Mouse (Mus musculus): ENCODE results near the gene Lrrc8d. TPM values are rescaled to one million over a fixed set of nuclear protein-coding genes. Genes with fewer than 3 reads are reported as not detected.
A peak's percentile ranks its signal among the peaks of the same experiment; 100 is the strongest.

Lrrc8d gene
- polyA plus RNA-seq, 1 experiment from 2014 or later: 8.3 TPM

DNA sequence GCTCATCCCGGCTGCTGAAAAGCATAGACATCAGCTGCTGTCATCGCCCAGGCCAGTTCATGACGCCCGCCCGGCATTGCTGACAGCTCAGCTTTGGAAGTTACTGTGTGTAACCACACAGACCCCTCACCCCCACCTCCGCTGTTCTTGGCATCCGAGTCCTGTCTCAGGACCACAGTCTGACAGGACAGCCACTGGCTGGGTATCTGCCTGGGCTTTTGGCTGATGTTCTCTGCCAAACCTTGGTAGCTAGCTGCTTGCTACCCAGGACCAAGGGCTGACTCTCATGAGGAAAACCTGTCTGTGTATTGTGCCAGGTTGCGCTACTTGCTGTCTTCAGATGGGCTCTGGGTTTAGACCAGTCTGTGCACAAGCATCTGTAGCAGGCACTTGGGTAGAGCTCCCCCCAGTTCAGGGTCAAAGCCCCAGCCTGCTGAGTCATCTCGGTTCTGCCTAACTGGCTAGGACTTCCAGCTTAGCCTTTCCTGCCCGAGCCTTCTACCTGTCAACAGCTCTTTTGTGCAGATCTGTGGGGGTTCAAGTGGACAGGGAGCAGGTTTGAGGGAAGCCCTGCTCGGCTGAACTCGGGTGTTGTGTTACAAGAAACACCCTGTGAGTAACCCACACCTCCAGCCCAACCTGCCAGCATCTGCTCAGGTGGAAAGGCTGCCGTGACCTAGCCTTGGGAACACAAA, 93.2 kb downstream of the Lrrc8d start:
- Histone ChIP-seq H3K4me3 (ENCODE audit: low read depth, low read length) (peak overlapping the region; percentile 30), H3K9me3 (replicated peaks; ENCODE audit: control insufficient read depth, low read length) (no peaks in the 10 kb centered on the region), H3K27ac (ENCODE audit: low read depth, low read length) (peak overlapping the region; percentile 35; the same call in 1 of the 2 replicates), H3K9ac (ENCODE audit: low read depth, low read length) (no peak overlapping the region), H3K27me3 (ENCODE audit: control insufficient read depth, insufficient read depth, low read length) (peaks cover 16% of the 10 kb centered on the region), H3K36me3 (ENCODE audit: control insufficient read depth, insufficient read depth, low read length) (no peaks in the 10 kb centered on the region), H3K4me2 (peak overlapping the region; percentile 64), H3K4me1 (ENCODE audit: control insufficient read depth, insufficient read depth, low read length) (peaks cover 21% of the 10 kb centered on the region)
- WGBS (ENCODE audit: insufficient replicate concordance): 13% methylated on average over 13 of the region's 13 CpGs
- peak; percentile 77 for ATAC-seq (replicated peaks; ENCODE audit: insufficient number of reproducible peaks, low FRiP score, low TSS enrichment)

DNA sequence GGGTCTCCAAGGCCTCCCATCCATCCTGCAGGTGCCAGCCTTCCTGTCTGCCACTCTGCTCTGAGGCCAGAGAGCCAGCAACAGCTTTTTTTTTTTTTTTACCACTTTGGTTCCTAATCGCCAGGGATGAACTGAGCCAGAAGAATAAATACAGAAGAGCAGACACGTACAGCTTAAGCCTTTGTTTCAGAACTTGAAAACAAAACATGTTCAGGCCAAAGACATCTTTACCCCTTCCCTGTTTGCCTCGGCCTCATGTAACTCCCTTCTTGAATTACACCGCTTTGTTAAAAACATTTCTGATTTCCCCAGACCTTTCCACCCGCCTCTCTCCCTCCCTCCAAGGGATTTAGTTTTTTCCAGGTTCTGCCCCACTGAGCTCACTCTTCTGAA, 93.8 kb downstream of the Lrrc8d start:
- WGBS (ENCODE audit: insufficient replicate concordance): 55% methylated on average over 5 of the region's 5 CpGs

DNA sequence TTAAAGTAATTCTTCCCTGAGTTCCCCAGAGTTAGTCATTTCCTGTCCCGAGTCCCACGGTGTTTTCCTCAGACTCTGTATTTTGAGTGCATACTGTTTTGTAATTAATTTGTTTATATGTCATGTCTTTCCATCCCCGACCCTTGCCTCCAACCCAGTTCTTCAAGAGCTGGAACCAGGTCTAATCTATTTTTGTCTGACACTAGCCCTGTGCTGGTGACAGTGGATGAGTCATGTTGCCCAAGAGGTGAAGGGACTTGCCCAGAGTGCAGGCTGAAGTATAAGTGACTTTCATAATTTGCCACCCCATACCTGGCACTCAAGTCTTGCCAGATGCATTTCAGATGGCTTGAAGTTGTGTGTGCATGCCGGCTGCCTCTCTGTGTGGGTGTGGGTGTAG, 98.7 kb downstream of the Lrrc8d start:
- ATAC-seq (replicated peaks; ENCODE audit: insufficient number of reproducible peaks, low FRiP score, low TSS enrichment): no peak

More for the DNA sequence above, 93.8 kb downstream of the Lrrc8d start:
- H3K9ac ChIP-seq (ENCODE audit: low read depth, low read length): no peak overlapping the region
- peak overlapping the region; percentile 64; the same call in 1 of the 2 replicates for H3K4me2 ChIP-seq
- no peaks in the 10 kb centered on the region for H3K36me3 ChIP-seq (ENCODE audit: control insufficient read depth, insufficient read depth, low read length)
- H3K27me3 ChIP-seq (ENCODE audit: control insufficient read depth, insufficient read depth, low read length): peaks cover 16% of the 10 kb centered on the region
- H3K27ac ChIP-seq (ENCODE audit: low read depth, low read length): no peak overlapping the region
- no peak overlapping the region for H3K4me3 ChIP-seq (ENCODE audit: low read depth, low read length)
- H3K4me1 ChIP-seq (ENCODE audit: control insufficient read depth, insufficient read depth, low read length): peaks cover 21% of the 10 kb centered on the region
- no peak for ATAC-seq (replicated peaks; ENCODE audit: insufficient number of reproducible peaks, low FRiP score, low TSS enrichment)
- no peaks in the 10 kb centered on the region for H3K9me3 ChIP-seq (replicated peaks; ENCODE audit: control insufficient read depth, low read length)

DNA sequence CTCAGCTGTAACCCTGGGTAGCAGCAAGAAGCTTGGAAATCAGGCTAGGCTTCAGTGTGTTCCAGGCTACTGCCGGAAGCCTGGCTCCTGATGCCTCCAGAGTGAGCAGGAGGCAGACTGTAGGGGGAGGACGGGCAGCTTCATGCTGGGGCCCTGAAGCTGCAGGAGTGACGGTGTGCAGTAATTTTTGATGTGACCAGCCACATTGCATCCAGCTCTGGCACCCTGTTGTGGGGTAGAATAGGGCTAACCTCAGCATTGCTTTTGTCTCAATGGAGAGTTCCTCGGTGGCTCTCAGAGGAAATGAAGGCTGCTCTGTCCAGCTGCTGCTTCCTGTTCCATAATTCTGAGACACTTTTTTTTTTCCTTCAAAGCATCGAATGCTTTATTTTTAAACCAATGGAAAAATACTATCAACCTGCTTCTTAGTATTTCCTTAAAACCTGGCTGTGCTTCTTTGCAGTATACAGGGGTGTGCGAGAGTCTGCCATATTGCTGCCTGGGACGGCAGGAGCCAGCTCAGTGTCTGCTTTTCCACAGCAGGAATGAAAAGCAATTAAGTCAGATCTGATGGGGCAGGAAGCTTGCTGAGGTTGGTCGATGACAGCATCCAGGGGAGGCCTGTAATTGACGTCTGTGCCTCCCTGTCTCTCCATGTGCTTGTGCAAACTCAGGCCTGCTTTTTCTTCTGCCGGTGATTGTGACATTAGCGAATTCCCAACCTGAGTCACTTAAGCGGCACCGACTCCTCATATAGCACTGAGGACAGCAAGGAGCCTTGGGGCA, 100.3 kb downstream of the Lrrc8d start:
- H3K4me2 ChIP-seq: no peak overlapping the region
- peaks cover 4% of the 10 kb centered on the region; the same call in 1 of the 2 replicates for H3K27me3 ChIP-seq (ENCODE audit: control insufficient read depth, insufficient read depth, low read length)
- H3K9me3 ChIP-seq (replicated peaks; ENCODE audit: control insufficient read depth, low read length): no peaks in the 10 kb centered on the region
- WGBS (ENCODE audit: insufficient replicate concordance): 33% methylated on average over 13 of the region's 13 CpGs
- ATAC-seq (replicated peaks; ENCODE audit: insufficient number of reproducible peaks, low FRiP score, low TSS enrichment): no peak
- H3K4me3 ChIP-seq (ENCODE audit: low read depth, low read length): no peak overlapping the region
- no peak overlapping the region for H3K9ac ChIP-seq (ENCODE audit: low read depth, low read length)
- H3K27ac ChIP-seq (ENCODE audit: low read depth, low read length): no peak overlapping the region
- peaks cover 5% of the 10 kb centered on the region; the same call in 1 of the 2 replicates for H3K4me1 ChIP-seq (ENCODE audit: control insufficient read depth, insufficient read depth, low read length)
- no peaks in the 10 kb centered on the region for H3K36me3 ChIP-seq (ENCODE audit: control insufficient read depth, insufficient read depth, low read length)

More for the DNA sequence above, 98.7 kb downstream of the Lrrc8d start:
- H3K9ac ChIP-seq (ENCODE audit: low read depth, low read length): no peak overlapping the region
- no peaks in the 10 kb centered on the region for H3K36me3 ChIP-seq (ENCODE audit: control insufficient read depth, insufficient read depth, low read length)
- no peak overlapping the region for H3K4me2 ChIP-seq
- peaks cover 9% of the 10 kb centered on the region for H3K4me1 ChIP-seq (ENCODE audit: control insufficient read depth, insufficient read depth, low read length)
- WGBS (ENCODE audit: insufficient replicate concordance): 66% methylated on average over 4 of the region's 4 CpGs
- peaks cover 5% of the 10 kb centered on the region; the same call in 1 of the 2 replicates for H3K27me3 ChIP-seq (ENCODE audit: control insufficient read depth, insufficient read depth, low read length)
- H3K27ac ChIP-seq (ENCODE audit: low read depth, low read length): no peak overlapping the region
- H3K4me3 ChIP-seq (ENCODE audit: low read depth, low read length): no peak overlapping the region
- no peaks in the 10 kb centered on the region for H3K9me3 ChIP-seq (replicated peaks; ENCODE audit: control insufficient read depth, low read length)

DNA sequence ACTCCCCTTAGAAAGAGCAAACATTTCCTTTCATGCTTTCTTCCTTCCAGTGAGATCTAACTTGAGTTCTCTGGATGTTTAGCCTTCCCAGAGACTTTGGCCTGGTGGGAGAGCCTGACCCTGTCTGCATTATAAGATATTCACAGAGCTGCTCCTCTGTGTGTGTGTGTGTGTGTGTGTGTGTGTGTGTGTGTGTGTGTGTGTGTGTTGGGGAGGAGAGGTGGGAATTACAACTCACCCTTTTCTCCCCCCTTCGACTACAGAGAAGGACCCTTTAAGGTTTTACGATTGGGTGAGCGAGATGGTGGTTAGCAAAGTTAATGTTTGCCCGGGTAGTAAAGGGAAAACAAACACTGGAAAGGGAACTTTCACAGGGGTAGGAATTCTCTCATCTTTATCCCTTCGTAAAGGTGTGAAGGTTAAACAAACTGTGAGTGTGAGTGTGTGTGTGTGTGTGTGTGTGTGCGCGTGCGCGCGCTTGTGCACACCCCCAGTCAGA, 101.3 kb downstream of the Lrrc8d start:
- Histone ChIP-seq H3K4me3 (ENCODE audit: low read depth, low read length) (no peak overlapping the region), H3K27ac (ENCODE audit: low read depth, low read length) (no peak overlapping the region), H3K4me1 (ENCODE audit: control insufficient read depth, insufficient read depth, low read length) (peaks cover 5% of the 10 kb centered on the region; the same call in 1 of the 2 replicates), H3K9ac (ENCODE audit: low read depth, low read length) (no peak overlapping the region), H3K36me3 (ENCODE audit: control insufficient read depth, insufficient read depth, low read length) (no peaks in the 10 kb centered on the region), H3K27me3 (ENCODE audit: control insufficient read depth, insufficient read depth, low read length) (no peaks in the 10 kb centered on the region; the same call in 1 of the 2 replicates), H3K9me3 (replicated peaks; ENCODE audit: control insufficient read depth, low read length) (no peaks in the 10 kb centered on the region), H3K4me2 (no peak overlapping the region)
- ATAC-seq (replicated peaks; ENCODE audit: insufficient number of reproducible peaks, low FRiP score, low TSS enrichment): no peak
- 86% methylated on average over 10 of the region's 10 CpGs for WGBS (ENCODE audit: insufficient replicate concordance)

DNA sequence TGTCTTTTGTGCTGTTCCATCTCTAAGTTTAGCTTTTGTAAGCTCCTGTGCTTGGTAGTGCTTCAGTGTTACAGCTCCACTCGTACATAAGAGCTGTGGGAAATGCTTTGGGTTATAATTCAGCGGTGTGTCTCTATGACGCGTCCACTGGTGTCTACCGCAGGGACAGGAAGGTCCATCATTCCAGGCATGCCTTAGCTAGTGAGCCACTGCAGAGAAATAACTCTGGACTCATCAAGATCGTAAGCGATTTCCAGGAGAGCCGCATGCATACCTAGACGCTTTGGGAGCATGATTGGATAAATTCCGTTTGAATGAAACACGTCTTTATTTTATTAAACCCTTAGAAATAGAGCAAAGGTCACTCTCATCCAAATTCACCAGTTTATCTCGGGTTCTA, 106.2 kb downstream of the Lrrc8d start:
- no peak overlapping the region for H3K4me2 ChIP-seq
- H3K27me3 ChIP-seq (ENCODE audit: control insufficient read depth, insufficient read depth, low read length): 0 out of 2 replicates have a peak, but pooled peaks cover 3% of the 10 kb centered on the region
- peaks cover 15% of the 10 kb centered on the region for H3K4me1 ChIP-seq (ENCODE audit: control insufficient read depth, insufficient read depth, low read length)
- 84% methylated on average over 12 of the region's 12 CpGs for WGBS (ENCODE audit: insufficient replicate concordance)
- no peak overlapping the region for H3K9ac ChIP-seq (ENCODE audit: low read depth, low read length)
- ATAC-seq (replicated peaks; ENCODE audit: insufficient number of reproducible peaks, low FRiP score, low TSS enrichment): no peak
- H3K9me3 ChIP-seq (replicated peaks; ENCODE audit: control insufficient read depth, low read length): no peaks in the 10 kb centered on the region
- no peaks in the 10 kb centered on the region for H3K36me3 ChIP-seq (ENCODE audit: control insufficient read depth, insufficient read depth, low read length)
- no peak overlapping the region for H3K4me3 ChIP-seq (ENCODE audit: low read depth, low read length)
- no peak overlapping the region for H3K27ac ChIP-seq (ENCODE audit: low read depth, low read length)

DNA sequence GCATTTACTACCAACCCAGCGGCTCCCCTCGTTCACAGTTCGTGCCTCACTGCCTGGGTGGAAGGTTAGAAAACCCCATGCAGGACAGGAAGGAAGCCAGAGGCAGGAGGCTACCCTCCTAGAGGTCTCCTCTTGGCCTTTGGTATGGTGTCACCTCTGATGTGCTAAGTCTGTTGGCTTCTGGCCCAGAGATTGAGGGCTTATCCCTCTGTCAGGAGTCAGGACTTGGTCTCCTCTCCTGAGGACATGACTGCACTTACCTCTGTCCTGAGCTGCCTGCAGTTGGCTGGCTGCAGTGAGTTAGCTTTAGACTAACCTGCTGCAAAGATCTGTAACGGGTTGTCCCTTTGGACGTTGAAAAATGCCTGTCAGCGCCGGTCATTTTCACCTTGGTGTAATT, 107.7 kb downstream of the Lrrc8d start:
- Histone ChIP-seq H3K9ac (ENCODE audit: low read depth, low read length) (no peak overlapping the region), H3K4me3 (ENCODE audit: low read depth, low read length) (no peak overlapping the region), H3K4me2 (no peak overlapping the region), H3K9me3 (replicated peaks; ENCODE audit: control insufficient read depth, low read length) (no peaks in the 10 kb centered on the region), H3K36me3 (ENCODE audit: control insufficient read depth, insufficient read depth, low read length) (peaks cover 9% of the 10 kb centered on the region; the same call in 1 of the 2 replicates), H3K4me1 (ENCODE audit: control insufficient read depth, insufficient read depth, low read length) (peaks cover 15% of the 10 kb centered on the region), H3K27ac (ENCODE audit: low read depth, low read length) (no peak overlapping the region), H3K27me3 (ENCODE audit: control insufficient read depth, insufficient read depth, low read length) (0 out of 2 replicates have a peak, but pooled peaks cover 3% of the 10 kb centered on the region)
- 47% methylated on average over 7 of the region's 7 CpGs for WGBS (ENCODE audit: insufficient replicate concordance)
- ATAC-seq (replicated peaks; ENCODE audit: insufficient number of reproducible peaks, low FRiP score, low TSS enrichment): no peak

DNA sequence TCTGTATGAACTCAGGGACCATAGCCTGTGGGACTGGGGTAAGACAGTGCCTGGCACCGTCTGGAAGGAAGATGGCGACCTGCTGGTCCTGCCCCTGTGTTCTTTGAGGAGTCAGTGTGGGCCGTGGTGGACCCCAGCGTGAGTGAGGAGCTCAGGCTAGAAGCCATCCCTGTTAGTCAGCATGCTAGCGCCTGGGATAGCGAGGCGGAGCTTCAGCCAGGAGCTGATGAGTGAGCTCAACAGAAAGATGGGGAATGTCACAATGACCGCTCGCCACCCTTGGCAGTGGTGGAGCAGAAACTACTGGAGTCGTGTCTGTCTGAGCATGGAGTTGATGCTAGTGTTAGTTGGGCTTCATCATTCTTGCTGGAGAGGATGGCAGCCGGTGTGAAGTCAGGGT, 109.3 kb downstream of the Lrrc8d start:
- Histone ChIP-seq H3K9ac (ENCODE audit: low read depth, low read length) (no peak overlapping the region), H3K4me2 (no peak overlapping the region), H3K27ac (ENCODE audit: low read depth, low read length) (no peak overlapping the region), H3K4me1 (ENCODE audit: control insufficient read depth, insufficient read depth, low read length) (peaks cover 15% of the 10 kb centered on the region), H3K27me3 (ENCODE audit: control insufficient read depth, insufficient read depth, low read length) (0 out of 2 replicates have a peak, but pooled peaks cover 3% of the 10 kb centered on the region), H3K36me3 (ENCODE audit: control insufficient read depth, insufficient read depth, low read length) (peaks cover 22% of the 10 kb centered on the region), H3K4me3 (ENCODE audit: low read depth, low read length) (no peak overlapping the region), H3K9me3 (replicated peaks; ENCODE audit: control insufficient read depth, low read length) (no peaks in the 10 kb centered on the region)
- ATAC-seq (replicated peaks; ENCODE audit: insufficient number of reproducible peaks, low FRiP score, low TSS enrichment): no peak
- WGBS (ENCODE audit: insufficient replicate concordance): 66% methylated on average over 11 of the region's 11 CpGs
